Mouse (Mus musculus): ENCODE results near the gene Adprm. TPM values are rescaled to one million over a fixed set of nuclear protein-coding genes. Genes with fewer than 3 reads are reported as not detected.
"Not testable (repeated sequence)": the region's sequence is repeated elsewhere in the genome, so short reads cannot be mapped to it uniquely, and the experiment has no call there.

Gene Adprm
- polyA plus RNA-seq, 1 experiment from 2014 or later = 29.1 TPM

GRCm38 (mm10) chr11:67092354-67092753 is 40.0 kb upstream of the Adprm start:
- not testable (repeated sequence) for ATAC-seq (ENCODE audit: low read depth); H3K27ac ChIP-seq (ENCODE audit: low read length); H3K9ac ChIP-seq (ENCODE audit: low read length); H3K36me3 ChIP-seq (ENCODE audit: control insufficient read depth, insufficient read depth, low read length); H3K4me1 ChIP-seq (replicated peaks; ENCODE audit: control insufficient read depth, insufficient read depth, low read length); H3K9me3 ChIP-seq (ENCODE audit: control insufficient read depth, low read length); H3K27me3 ChIP-seq (ENCODE audit: control insufficient read depth, insufficient read depth, low read depth, low read length); H3K4me2 ChIP-seq (ENCODE audit: low read depth, low read length); H3K4me3 ChIP-seq (ENCODE audit: low read length)
- 80% methylated on average over 12 of the region's 12 CpGs for WGBS

GRCm38 (mm10) chr11:67087225-67087624 is 34.8 kb upstream of the Adprm start:
- H3K9me3 ChIP-seq (ENCODE audit: control insufficient read depth, low read length) = no peaks in the 10 kb centered on the region
- no peaks in the 10 kb centered on the region for H3K4me1 ChIP-seq (replicated peaks; ENCODE audit: control insufficient read depth, insufficient read depth, low read length)
- H3K4me3 ChIP-seq (ENCODE audit: low read length) = no peak overlapping the region
- no peak for ATAC-seq (ENCODE audit: low read depth)
- 73% methylated on average over 12 of the region's 12 CpGs for WGBS
- H3K36me3 ChIP-seq (ENCODE audit: control insufficient read depth, insufficient read depth, low read length) = no peaks in the 10 kb centered on the region
- H3K9ac ChIP-seq (ENCODE audit: low read length) = no peak overlapping the region
- no peak overlapping the region for H3K4me2 ChIP-seq (ENCODE audit: low read depth, low read length)
- H3K27ac ChIP-seq (ENCODE audit: low read length) = no peak overlapping the region
- H3K27me3 ChIP-seq (ENCODE audit: control insufficient read depth, insufficient read depth, low read depth, low read length) = peaks cover 16% of the 10 kb centered on the region; the same call in 1 of the 2 replicates

- WGBS = 36% methylated on average over 9 of the region's 9 CpGs
- Histone ChIP-seq H3K27me3 (ENCODE audit: control insufficient read depth, insufficient read depth, low read depth, low read length) (peaks cover 16% of the 10 kb centered on the region; the same call in 1 of the 2 replicates), H3K4me3 (ENCODE audit: low read length) (no peak overlapping the region), H3K4me2 (ENCODE audit: low read depth, low read length) (no peak overlapping the region), H3K9me3 (ENCODE audit: control insufficient read depth, low read length) (no peaks in the 10 kb centered on the region), H3K4me1 (replicated peaks; ENCODE audit: control insufficient read depth, insufficient read depth, low read length) (no peaks in the 10 kb centered on the region), H3K9ac (ENCODE audit: low read length) (no peak overlapping the region), H3K27ac (ENCODE audit: low read length) (no peak overlapping the region), H3K36me3 (ENCODE audit: control insufficient read depth, insufficient read depth, low read length) (no peaks in the 10 kb centered on the region)
- ATAC-seq (ENCODE audit: low read depth) = no peak
Observed at GRCm38 (mm10) chr11:67086467-67087164, 34.2 kb upstream of the Adprm start.

- 3% methylated on average over 6 of the region's 6 CpGs for WGBS
- no peaks in the 10 kb centered on the region for H3K4me1 ChIP-seq (replicated peaks; ENCODE audit: control insufficient read depth, insufficient read depth, low read length)
- H3K4me3 ChIP-seq (ENCODE audit: low read length) = no peak overlapping the region
- H3K27me3 ChIP-seq (ENCODE audit: control insufficient read depth, insufficient read depth, low read depth, low read length) = peaks cover 16% of the 10 kb centered on the region; the same call in 1 of the 2 replicates
- H3K9ac ChIP-seq (ENCODE audit: low read length) = no peak overlapping the region
- no peak overlapping the region for H3K27ac ChIP-seq (ENCODE audit: low read length)
- no peak for ATAC-seq (ENCODE audit: low read depth)
- H3K4me2 ChIP-seq (ENCODE audit: low read depth, low read length) = no peak overlapping the region
- no peaks in the 10 kb centered on the region for H3K36me3 ChIP-seq (ENCODE audit: control insufficient read depth, insufficient read depth, low read length)
- H3K9me3 ChIP-seq (ENCODE audit: control insufficient read depth, low read length) = no peaks in the 10 kb centered on the region
Observed at GRCm38 (mm10) chr11:67085489-67085888, 33.1 kb upstream of the Adprm start.

- Histone ChIP-seq H3K27ac (ENCODE audit: low read length) (no peak overlapping the region), H3K4me3 (ENCODE audit: low read length) (no peak overlapping the region), H3K36me3 (ENCODE audit: control insufficient read depth, insufficient read depth, low read length) (no peaks in the 10 kb centered on the region), H3K4me2 (ENCODE audit: low read depth, low read length) (no peak overlapping the region), H3K9ac (ENCODE audit: low read length) (no peak overlapping the region), H3K9me3 (ENCODE audit: control insufficient read depth, low read length) (no peaks in the 10 kb centered on the region), H3K4me1 (replicated peaks; ENCODE audit: control insufficient read depth, insufficient read depth, low read length) (no peaks in the 10 kb centered on the region), H3K27me3 (ENCODE audit: control insufficient read depth, insufficient read depth, low read depth, low read length) (peaks cover 16% of the 10 kb centered on the region; the same call in 1 of the 2 replicates)
- 38% methylated on average over 32 of the region's 32 CpGs for WGBS
- ATAC-seq (ENCODE audit: low read depth) = no peak
Observed at GRCm38 (mm10) chr11:67083712-67084340, 31.4 kb upstream of the Adprm start.

GRCm38 (mm10) chr11:67083239-67083638 is 30.8 kb upstream of the Adprm start:
- no peak for ATAC-seq (ENCODE audit: low read depth)
- no peak overlapping the region for H3K4me3 ChIP-seq (ENCODE audit: low read length)
- H3K9me3 ChIP-seq (ENCODE audit: control insufficient read depth, low read length) = no peaks in the 10 kb centered on the region
- H3K4me1 ChIP-seq (replicated peaks; ENCODE audit: control insufficient read depth, insufficient read depth, low read length) = no peaks in the 10 kb centered on the region
- H3K4me2 ChIP-seq (ENCODE audit: low read depth, low read length) = no peak overlapping the region
- no peaks in the 10 kb centered on the region for H3K36me3 ChIP-seq (ENCODE audit: control insufficient read depth, insufficient read depth, low read length)
- H3K9ac ChIP-seq (ENCODE audit: low read length) = no peak overlapping the region
- no peak overlapping the region for H3K27ac ChIP-seq (ENCODE audit: low read length)
- 64% methylated on average over 6 of the region's 6 CpGs for WGBS
- peaks cover 16% of the 10 kb centered on the region; the same call in 1 of the 2 replicates for H3K27me3 ChIP-seq (ENCODE audit: control insufficient read depth, insufficient read depth, low read depth, low read length)

- H3K4me2 ChIP-seq (ENCODE audit: low read depth, low read length) = no peak overlapping the region
- no peaks in the 10 kb centered on the region for H3K4me1 ChIP-seq (replicated peaks; ENCODE audit: control insufficient read depth, insufficient read depth, low read length)
- H3K4me3 ChIP-seq (ENCODE audit: low read length) = no peak overlapping the region
- no peaks in the 10 kb centered on the region for H3K9me3 ChIP-seq (ENCODE audit: control insufficient read depth, low read length)
- ATAC-seq (ENCODE audit: low read depth) = no peak
- no peak overlapping the region for H3K9ac ChIP-seq (ENCODE audit: low read length)
- no peak overlapping the region for H3K27ac ChIP-seq (ENCODE audit: low read length)
- WGBS = 72% methylated on average over 13 of the region's 13 CpGs
- peaks cover 16% of the 10 kb centered on the region; the same call in 1 of the 2 replicates for H3K27me3 ChIP-seq (ENCODE audit: control insufficient read depth, insufficient read depth, low read depth, low read length)
- H3K36me3 ChIP-seq (ENCODE audit: control insufficient read depth, insufficient read depth, low read length) = no peaks in the 10 kb centered on the region
Observed at GRCm38 (mm10) chr11:67082793-67083192, 30.4 kb upstream of the Adprm start.

GRCm38 (mm10) chr11:67082188-67082587 is 29.8 kb upstream of the Adprm start:
- ATAC-seq (ENCODE audit: low read depth) = no peak
- H3K9me3 ChIP-seq (ENCODE audit: control insufficient read depth, low read length) = no peaks in the 10 kb centered on the region
- no peak overlapping the region for H3K4me2 ChIP-seq (ENCODE audit: low read depth, low read length)
- H3K4me1 ChIP-seq (replicated peaks; ENCODE audit: control insufficient read depth, insufficient read depth, low read length) = no peaks in the 10 kb centered on the region
- 78% methylated on average over 7 of the region's 7 CpGs for WGBS
- no peaks in the 10 kb centered on the region for H3K36me3 ChIP-seq (ENCODE audit: control insufficient read depth, insufficient read depth, low read length)
- no peak overlapping the region for H3K9ac ChIP-seq (ENCODE audit: low read length)
- H3K27me3 ChIP-seq (ENCODE audit: control insufficient read depth, insufficient read depth, low read depth, low read length) = peaks cover 16% of the 10 kb centered on the region; the same call in 1 of the 2 replicates
- H3K27ac ChIP-seq (ENCODE audit: low read length) = no peak overlapping the region
- H3K4me3 ChIP-seq (ENCODE audit: low read length) = no peak overlapping the region

- Histone ChIP-seq H3K9ac (ENCODE audit: low read length) (no peak overlapping the region), H3K27ac (ENCODE audit: low read length) (no peak overlapping the region), H3K4me3 (ENCODE audit: low read length) (no peak overlapping the region), H3K9me3 (ENCODE audit: control insufficient read depth, low read length) (no peaks in the 10 kb centered on the region), H3K36me3 (ENCODE audit: control insufficient read depth, insufficient read depth, low read length) (no peaks in the 10 kb centered on the region), H3K27me3 (ENCODE audit: control insufficient read depth, insufficient read depth, low read depth, low read length) (peaks cover 16% of the 10 kb centered on the region; the same call in 1 of the 2 replicates), H3K4me2 (ENCODE audit: low read depth, low read length) (peak overlapping the region; percentile 19; the same call in 1 of the 2 replicates), H3K4me1 (replicated peaks; ENCODE audit: control insufficient read depth, insufficient read depth, low read length) (no peaks in the 10 kb centered on the region)
- ATAC-seq (ENCODE audit: low read depth) = peak; percentile 89
- WGBS = 5% methylated on average over 10 of the region's 11 CpGs
Observed at GRCm38 (mm10) chr11:67081125-67081649, 28.8 kb upstream of the Adprm start.

Measured in lung, embryonic 16.5 days (tissue).